Mouse (Mus musculus) bone marrow macrophage, adult 2 months (primary cell): ENCODE data around the gene Zc2hc1c.

Experiments used
- CTCF ChIP-seq: IDR thresholded peaks from 2 replicates; pipeline ENCODE4 v1.5.1; 2012; ENCODE audit warnings: low read depth, mild to moderate bottlenecking, low read length, moderate library complexity
- POLR2A ChIP-seq: IDR thresholded peaks from 2 replicates; pipeline ENCODE4 v1.6.1; 2012; ENCODE audit warnings: mild to moderate bottlenecking, low read depth, low read length, borderline replicate concordance

GRCm38 (mm10) chr12:85262489-85262888 lies 25.9 kb upstream of the Zc2hc1c start:
- TF ChIP-seq POLR2A: no peak
- no peak for TF ChIP-seq CTCF
